Mouse (Mus musculus): ENCODE measurements around the gene Mc1r.

GRCm38 (mm10) chr8:123416944-123417555 lies 10.1 kb downstream of the Mc1r start:
- TF ChIP-seq POLR2A (IDR thresholded peaks at IDR 0.05; ENCODE audit: low read depth, low read length) (no peak), EP300 (IDR thresholded peaks at IDR 0.05; ENCODE audit: low read length) (no peak), ZC3H11A (IDR thresholded peaks at IDR 0.05; ENCODE audit: low read depth, low read length) (no peak), KAT2A (IDR thresholded peaks at IDR 0.05; ENCODE audit: insufficient replicate concordance, low read length) (no peak), SIN3A (IDR thresholded peaks at IDR 0.05; ENCODE audit: low read length) (no peak), ZMIZ1 (IDR thresholded peaks at IDR 0.05; ENCODE audit: low read depth, low read length) (no peak), ZNF384 (IDR thresholded peaks at IDR 0.05; ENCODE audit: low read depth, low read length) (no peak), MAZ (IDR thresholded peaks at IDR 0.05; ENCODE audit: low read depth, low read length) (no peak), ZKSCAN1 (IDR thresholded peaks at IDR 0.05; ENCODE audit: borderline replicate concordance, low read depth, low read length) (no peak), MAFK (IDR thresholded peaks at IDR 0.05; ENCODE audit: insufficient replicate concordance, low read length) (no peak), USF1 (IDR thresholded peaks at IDR 0.05; ENCODE audit: low read depth, low read length) (no peak), CTCF (conservative IDR thresholded peaks at IDR 0.05 in 1 of 2, IDR thresholded peaks at IDR 0.05 in 1 of 2; ENCODE audit: low read depth in 2 of 2, low read length in 2 of 2) (no peak), BHLHE40 (IDR thresholded peaks at IDR 0.05; ENCODE audit: low read depth, low read length) (no peak), UBTF (IDR thresholded peaks at IDR 0.05; ENCODE audit: low read depth, low read length) (no peak)
